Mouse (Mus musculus) heart, adult 2 months (tissue): ENCODE measurements at regions not wholly inside any gene's neighbourhood (a gene's known extent, or its start where the extent isn't known, plus 50 kb on each side); places are given as distances from the start of the nearest gene placed in this dataset.

Experiments
- CTCF ChIP-seq: fragments of 200-600 bp; IDR thresholded peaks from 2 replicates; pipeline ENCODE4 v1.8.1; 2022; ENCODE audit warnings: antibody characterized with exemption, mild to moderate bottlenecking, moderate library complexity
- EP300 ChIP-seq: fragments of 200-500 bp; IDR thresholded peaks from 2 replicates; pipeline ENCODE4 v1.6.1; 2011; ENCODE audit warnings: low read depth, low read length, control low read depth; ENCODE audit not compliant: insufficient read depth
- POLR2A ChIP-seq: fragments of 200-500 bp; IDR thresholded peaks from 2 replicates; pipeline ENCODE4 v1.6.1; 2011; ENCODE audit warnings: mild to moderate bottlenecking, low read depth, low read length, control low read depth; ENCODE audit not compliant: insufficient read depth

GRCm38 (mm10) chr6:94938949-94939348 lies 178.1 kb upstream of the Kbtbd8 start:
- TF ChIP-seq CTCF: no peak
- no peak for TF ChIP-seq POLR2A
- no peak for TF ChIP-seq EP300
